Mouse (Mus musculus): ENCODE data around the gene Aspg. TPM values are rescaled to one million over a fixed set of nuclear protein-coding genes. Genes with fewer than 3 reads are reported as not detected.

Aspg gene
- polyA plus RNA-seq, 1 experiment from 2014 or later, result 3.7 TPM

MicroRNAs within 50 kb of the gene (microRNA counts, 519-probe panel; counts per million panel counts)
- 3,099 counts per million, percentile 72 among the panel's probes with 10 or more counts for microRNA mmu-miR-203

Small RNA genes lying within 50 kb of the gene (microRNA-seq; reads per million reads assigned to microRNA genes)
- gene Mir203 (1,884 reads per million, percentile 85 among the genes with 10 or more reads in this experiment), gene Mir3073a (not detected), gene Mir3073b (not detected)

Other genes with a start within 250 kb of the Aspg start
- gene Ppp1r13b, start 198.6 kb upstream of the Aspg start, polyA plus RNA-seq (2015; fragmentation: Nextera tagmentation; extraction: Ambion mirVana), result 7.4 and 14.7 TPM in 2 replicates
- gene Atp5mpl, start 139.7 kb upstream of the Aspg start, polyA plus RNA-seq (2015; fragmentation: Nextera tagmentation; extraction: Ambion mirVana), result 713 and 717 TPM in 2 replicates
- gene Tdrd9, start 135.1 kb upstream of the Aspg start, polyA plus RNA-seq (2015; fragmentation: Nextera tagmentation; extraction: Ambion mirVana), result 0.45 and 0.75 TPM in 2 replicates
- not detected in 2 replicates for gene Rd3l, start 125.4 kb upstream of the Aspg start, polyA plus RNA-seq (2015; fragmentation: Nextera tagmentation; extraction: Ambion mirVana)
- 3.8 and 4.4 TPM in 2 replicates for gene Kif26a, start 39.5 kb downstream of the Aspg start, polyA plus RNA-seq (2015; fragmentation: Nextera tagmentation; extraction: Ambion mirVana)